Mouse (Mus musculus): ENCODE data around the gene Kynu.

- TF ChIP-seq GATA1 (IDR thresholded peaks at IDR 0.05; ENCODE audit: borderline replicate concordance, low read length) (no peak), FLI1 (IDR thresholded peaks at IDR 0.05; ENCODE audit: low read length) (no peak)
Observed at GRCm38 (mm10) chr2:43585508-43585907, 30.4 kb downstream of the Kynu start.
